Mouse (Mus musculus): ENCODE data around the gene Gm136. TPM values are rescaled to one million over a fixed set of nuclear protein-coding genes. Genes with fewer than 3 reads are reported as not detected.

Gene Gm136
- polyA plus RNA-seq (2014; fragmentation: Illumina TruSeq; extraction: RNeasy Lipid Tissue Mini Kit (QIAGEN cat#74804); ENCODE audit: insufficient read depth, low read depth, low replicate concordance) = not detected

DNA sequence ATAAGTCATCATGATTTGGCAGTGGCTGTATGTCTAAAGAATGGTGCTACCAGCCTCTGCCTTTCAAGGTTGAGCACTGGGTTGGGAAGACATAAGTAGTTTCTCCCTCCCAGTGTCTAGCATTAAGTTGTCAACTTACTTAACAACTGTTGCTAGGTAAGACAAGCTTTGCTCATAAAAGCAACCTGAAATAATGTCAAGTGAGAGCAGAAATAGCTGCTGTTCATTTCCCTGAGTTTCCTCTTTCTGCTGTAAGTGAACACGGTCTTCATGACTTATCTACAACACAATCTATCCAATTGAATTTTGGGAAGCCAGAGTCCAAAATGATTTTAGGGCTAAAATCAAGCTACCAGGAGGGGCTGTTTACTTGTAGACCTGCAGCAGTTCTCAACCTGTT, at the start of gene Gm136:
TSS of gene Gm136 (minus strand) at position 101 of the 400 bp plus-strand sequence.

DNA sequence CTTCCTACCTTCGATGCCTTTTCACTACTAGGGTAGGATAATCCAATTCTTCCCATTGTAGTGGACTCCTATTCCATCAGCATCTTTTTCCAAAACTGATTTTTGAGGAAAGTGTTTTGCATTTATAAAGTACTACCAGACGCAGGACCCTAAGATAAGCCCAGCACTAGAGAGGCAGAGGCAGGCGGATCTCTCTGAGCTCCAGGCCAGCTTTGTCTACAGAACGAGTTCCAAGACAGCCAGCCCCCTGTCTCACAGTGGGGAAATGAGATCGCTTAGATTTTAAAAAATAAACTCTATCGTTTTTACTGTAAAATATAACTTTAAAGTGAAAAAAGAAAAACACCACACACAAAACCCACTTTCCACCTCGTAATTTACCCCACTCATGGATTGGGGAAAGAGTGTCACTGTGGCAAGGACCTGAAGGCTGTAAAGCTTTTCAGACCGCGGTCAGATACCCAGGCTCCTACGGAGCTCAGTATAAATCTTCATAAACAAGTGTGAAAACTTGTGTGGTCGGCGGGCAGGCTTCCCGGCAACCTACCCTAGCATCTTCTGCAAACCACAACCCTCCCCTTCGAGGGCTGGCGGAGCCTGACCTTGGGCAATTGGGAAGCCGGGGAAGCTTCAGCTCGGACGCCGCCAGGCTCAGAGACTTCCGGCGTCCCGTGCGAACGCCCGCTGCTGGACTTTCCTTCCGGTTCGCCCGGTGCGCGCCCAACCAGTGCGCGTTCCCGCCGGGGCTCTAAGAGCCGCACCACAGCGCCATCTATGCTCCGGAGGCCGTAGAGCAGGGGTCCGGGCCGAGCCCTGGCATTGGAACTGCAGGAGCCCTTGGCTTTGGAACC, 21.8 kb upstream of the Gm136 start, which contains the start of gene Smim8:
TSS of gene Smim8 (minus strand) at position 747 of the 851 bp plus-strand sequence.

DNA sequence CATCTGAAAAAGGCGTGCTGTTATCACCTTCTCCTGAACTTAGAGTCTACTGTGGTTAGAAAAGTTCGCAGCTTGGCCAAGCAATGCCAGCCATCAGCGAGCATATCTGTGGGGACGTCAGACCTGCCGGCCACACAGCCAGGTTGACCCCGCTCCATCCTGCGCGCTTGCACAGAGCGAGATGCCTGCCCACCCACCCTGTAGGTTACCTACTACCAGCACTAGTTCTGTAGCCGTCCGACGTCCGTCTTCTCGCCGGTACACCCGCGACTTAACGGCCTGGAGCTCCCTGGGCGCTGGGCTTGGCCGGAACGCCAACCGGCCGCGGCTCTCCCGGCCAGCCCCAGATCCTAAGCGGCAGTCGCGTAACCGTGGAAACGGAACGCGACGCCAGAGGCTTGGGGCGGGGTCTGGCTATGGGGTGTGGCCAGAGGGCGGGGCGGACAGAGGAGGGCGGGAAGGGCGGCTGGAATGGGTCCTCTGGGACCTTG, 26.2 kb downstream of the Gm136 start, which contains the start of gene Cfap206:
TSS of gene Cfap206 (minus strand) at position 356 of the 491 bp plus-strand sequence.

Other genes starting within 250 kb of the Gm136 start
- gene Akirin2, start 205.3 kb downstream of the Gm136 start, polyA plus RNA-seq (2014; fragmentation: Illumina TruSeq; extraction: RNeasy Lipid Tissue Mini Kit (QIAGEN cat#74804); ENCODE audit: insufficient read depth, low read depth, low replicate concordance) = 48.9 TPM
- gene Orc3, start 141.3 kb downstream of the Gm136 start, polyA plus RNA-seq (2014; fragmentation: Illumina TruSeq; extraction: RNeasy Lipid Tissue Mini Kit (QIAGEN cat#74804); ENCODE audit: insufficient read depth, low read depth, low replicate concordance) = 16.9 TPM
- gene Rars2, start 141.3 kb downstream of the Gm136 start, polyA plus RNA-seq (2014; fragmentation: Illumina TruSeq; extraction: RNeasy Lipid Tissue Mini Kit (QIAGEN cat#74804); ENCODE audit: insufficient read depth, low read depth, low replicate concordance) = 12.7 TPM
- gene Slc35a1, start 68.8 kb downstream of the Gm136 start, polyA plus RNA-seq (2014; fragmentation: Illumina TruSeq; extraction: RNeasy Lipid Tissue Mini Kit (QIAGEN cat#74804); ENCODE audit: insufficient read depth, low read depth, low replicate concordance) = 25.3 TPM
- gene Cfap206, start 26.1 kb downstream of the Gm136 start, polyA plus RNA-seq (2014; fragmentation: Illumina TruSeq; extraction: RNeasy Lipid Tissue Mini Kit (QIAGEN cat#74804); ENCODE audit: insufficient read depth, low read depth, low replicate concordance) = 11.8 TPM
- gene Smim8, start 22.2 kb upstream of the Gm136 start, polyA plus RNA-seq (2014; fragmentation: Illumina TruSeq; extraction: RNeasy Lipid Tissue Mini Kit (QIAGEN cat#74804); ENCODE audit: insufficient read depth, low read depth, low replicate concordance) = 27.0 TPM
- 3.0 TPM for gene Zfp292, start 126.7 kb upstream of the Gm136 start, polyA plus RNA-seq (2014; fragmentation: Illumina TruSeq; extraction: RNeasy Lipid Tissue Mini Kit (QIAGEN cat#74804); ENCODE audit: insufficient read depth, low read depth, low replicate concordance)
- gene Cga, start 137.5 kb upstream of the Gm136 start, polyA plus RNA-seq (2014; fragmentation: Illumina TruSeq; extraction: RNeasy Lipid Tissue Mini Kit (QIAGEN cat#74804); ENCODE audit: insufficient read depth, low read depth, low replicate concordance) = not detected